Mouse (Mus musculus) gastrocnemius, postnatal 14 days (tissue): ENCODE measurements at regions not wholly inside any gene's neighbourhood (a gene's known extent, or its start where the extent isn't known, plus 50 kb on each side); places are given as distances from the start of the nearest gene placed in this dataset.

Experiments
- DNase-seq: peaks from one replicate; pipeline ENCODE4 v3.0.0; 2021; ENCODE audit warnings: mixed read lengths
- intact Hi-C: fragments of 180-260 bp; cut with DNase I; formaldehyde crosslinking; loops from one replicate; pipeline ENCODE4 v1.15.1; 2025; ENCODE audit warnings: low total_unique reads

- DNase-seq = no peak
- intact Hi-C loops = no loop called here
Observed at GRCm38 (mm10) chr6:139103397-139103796, 398.4 kb downstream of the Rergl start.

GRCm38 (mm10) chr6:139099273-139099672 is 402.5 kb downstream of the Rergl start:
- no peak for DNase-seq

GRCm38 (mm10) chr6:139075433-139075832 is 417.1 kb upstream of the Igbp1b start:
- DNase-seq = no peak

More at GRCm38 (mm10) chr6:139099273-139099672, 402.5 kb downstream of the Rergl start:
- intact Hi-C loops = no loop called here

GRCm38 (mm10) chr6:139027696-139028095 is 369.4 kb upstream of the Igbp1b start:
- DNase-seq = no peak
- intact Hi-C loops = no loop called here

More at GRCm38 (mm10) chr6:139075433-139075832, 417.1 kb upstream of the Igbp1b start:
- intact Hi-C loops = no loop called here

GRCm38 (mm10) chr6:139014526-139014925 is 356.2 kb upstream of the Igbp1b start:
- DNase-seq = no peak
- intact Hi-C loops = no loop called here

GRCm38 (mm10) chr6:139010501-139010900 is 352.2 kb upstream of the Igbp1b start:
- intact Hi-C loops = no loop called here
- DNase-seq = no peak
